Mouse (Mus musculus): ENCODE measurements around the gene 2010003K11Rik. TPM values are rescaled to one million over a fixed set of nuclear protein-coding genes. Genes with fewer than 3 reads are reported as not detected.

Gene 2010003K11Rik
- polyA plus RNA-seq, 1 experiment = not detected

- peaks cover 20% of the 10 kb centered on the region for H3K4me1 ChIP-seq (ENCODE audit: control insufficient read depth, insufficient read depth, low read length)
- TF ChIP-seq CTCF (IDR thresholded peaks at IDR 0.05; ENCODE audit: insufficient read depth, low read depth, low read length) = no peak
- TF ChIP-seq POLR2A (IDR thresholded peaks at IDR 0.05; ENCODE audit: insufficient read depth, low read depth, low read length) = no peak
- no peak overlapping the region for H3K4me3 ChIP-seq (ENCODE audit: insufficient read depth, low read depth, low read length)
- no peak overlapping the region for H3K27ac ChIP-seq (ENCODE audit: insufficient read depth, low read depth, low read length)
- 53% methylated on average over 4 of the region's 4 CpGs for WGBS
Observed at GRCm38 (mm10) chr19:4452525-4452924, 45.9 kb downstream of the 2010003K11Rik start.

- no peak overlapping the region for H3K27ac ChIP-seq (ENCODE audit: insufficient read depth, low read depth, low read length)
- H3K4me3 ChIP-seq (ENCODE audit: insufficient read depth, low read depth, low read length) = no peak overlapping the region
- WGBS = 49% methylated on average over 5 of the region's 5 CpGs
- TF ChIP-seq CTCF (IDR thresholded peaks at IDR 0.05; ENCODE audit: insufficient read depth, low read depth, low read length) (no peak), POLR2A (IDR thresholded peaks at IDR 0.05; ENCODE audit: insufficient read depth, low read depth, low read length) (no peak)
- peaks cover 20% of the 10 kb centered on the region for H3K4me1 ChIP-seq (ENCODE audit: control insufficient read depth, insufficient read depth, low read length)
Observed at GRCm38 (mm10) chr19:4451965-4452364, 46.4 kb downstream of the 2010003K11Rik start.

GRCm38 (mm10) chr19:4451098-4451497 lies 47.3 kb downstream of the 2010003K11Rik start:
- Histone ChIP-seq H3K4me1 (ENCODE audit: control insufficient read depth, insufficient read depth, low read length) (peaks cover 12% of the 10 kb centered on the region), H3K27ac (ENCODE audit: insufficient read depth, low read depth, low read length) (no peak overlapping the region), H3K4me3 (ENCODE audit: insufficient read depth, low read depth, low read length) (no peak overlapping the region)
- whole genome bisulfite sequencing = 62% methylated on average over 8 of the region's 8 CpGs
- TF ChIP-seq CTCF (IDR thresholded peaks at IDR 0.05; ENCODE audit: insufficient read depth, low read depth, low read length) = no peak
- TF ChIP-seq POLR2A (IDR thresholded peaks at IDR 0.05; ENCODE audit: insufficient read depth, low read depth, low read length) = no peak

GRCm38 (mm10) chr19:4450666-4451065 lies 47.7 kb downstream of the 2010003K11Rik start:
- no peak overlapping the region for H3K4me3 ChIP-seq (ENCODE audit: insufficient read depth, low read depth, low read length)
- 80% methylated on average over 5 of the region's 5 CpGs for WGBS
- no peak for TF ChIP-seq POLR2A (IDR thresholded peaks at IDR 0.05; ENCODE audit: insufficient read depth, low read depth, low read length)
- TF ChIP-seq CTCF (IDR thresholded peaks at IDR 0.05; ENCODE audit: insufficient read depth, low read depth, low read length) = no peak

GRCm38 (mm10) chr19:4449230-4449629 lies 49.2 kb downstream of the 2010003K11Rik start:
- 95% methylated on average over 9 of the region's 9 CpGs for WGBS

More at GRCm38 (mm10) chr19:4450666-4451065, 47.7 kb downstream of the 2010003K11Rik start:
- Histone ChIP-seq H3K4me1 (ENCODE audit: control insufficient read depth, insufficient read depth, low read length) (peaks cover 9% of the 10 kb centered on the region), H3K27ac (ENCODE audit: insufficient read depth, low read depth, low read length) (no peak overlapping the region)

GRCm38 (mm10) chr19:4447445-4447844 lies 50.9 kb downstream of the 2010003K11Rik start:
- no peak overlapping the region for H3K4me3 ChIP-seq (ENCODE audit: insufficient read depth, low read depth, low read length)
- WGBS = 86% methylated on average over 9 of the region's 9 CpGs
- H3K27ac ChIP-seq (ENCODE audit: insufficient read depth, low read depth, low read length) = no peak overlapping the region
- TF ChIP-seq CTCF (IDR thresholded peaks at IDR 0.05; ENCODE audit: insufficient read depth, low read depth, low read length) (no peak), POLR2A (IDR thresholded peaks at IDR 0.05; ENCODE audit: insufficient read depth, low read depth, low read length) (no peak)
- H3K4me1 ChIP-seq (ENCODE audit: control insufficient read depth, insufficient read depth, low read length) = no peaks in the 10 kb centered on the region

More at GRCm38 (mm10) chr19:4449230-4449629, 49.2 kb downstream of the 2010003K11Rik start:
- Histone ChIP-seq H3K4me1 (ENCODE audit: control insufficient read depth, insufficient read depth, low read length) (no peaks in the 10 kb centered on the region), H3K4me3 (ENCODE audit: insufficient read depth, low read depth, low read length) (no peak overlapping the region), H3K27ac (ENCODE audit: insufficient read depth, low read depth, low read length) (no peak overlapping the region)
- TF ChIP-seq CTCF (IDR thresholded peaks at IDR 0.05; ENCODE audit: insufficient read depth, low read depth, low read length) (no peak), POLR2A (IDR thresholded peaks at IDR 0.05; ENCODE audit: insufficient read depth, low read depth, low read length) (no peak)

Other genes with a start within 250 kb of the 2010003K11Rik start
- not detected in 2 replicates for gene Ssh3, start 229.4 kb downstream of the 2010003K11Rik start, polyA plus RNA-seq (2012; ENCODE audit: insufficient read depth, insufficient read length, low replicate concordance, missing spikeins)
- not detected in 2 replicates for gene Ankrd13d, start 215.4 kb downstream of the 2010003K11Rik start, polyA plus RNA-seq (2012; ENCODE audit: insufficient read depth, insufficient read length, low replicate concordance, missing spikeins)
- 210 TPM in 1 of 2 replicates, not detected in the other for gene Grk2, start 192.4 kb downstream of the 2010003K11Rik start, polyA plus RNA-seq (2012; ENCODE audit: insufficient read depth, insufficient read length, low replicate concordance, missing spikeins)
- gene Kdm2a, start 100.3 kb downstream of the 2010003K11Rik start, polyA plus RNA-seq (2012; ENCODE audit: insufficient read depth, insufficient read length, low replicate concordance, missing spikeins) = 282 TPM in 1 of 2 replicates, not detected in the other
- gene Rhod, start 59.2 kb downstream of the 2010003K11Rik start, polyA plus RNA-seq (2012; ENCODE audit: insufficient read depth, insufficient read length, low replicate concordance, missing spikeins) = not detected in 2 replicates
- gene Syt12, start 21.1 kb downstream of the 2010003K11Rik start, polyA plus RNA-seq (2012; ENCODE audit: insufficient read depth, insufficient read length, low replicate concordance, missing spikeins) = not detected in 2 replicates
- gene Pcx, start 11.9 kb upstream of the 2010003K11Rik start, polyA plus RNA-seq (2012; ENCODE audit: insufficient read depth, insufficient read length, low replicate concordance, missing spikeins) = not detected in 2 replicates
- not detected in 2 replicates for gene Lrfn4, start 117.1 kb upstream of the 2010003K11Rik start, polyA plus RNA-seq (2012; ENCODE audit: insufficient read depth, insufficient read length, low replicate concordance, missing spikeins)
- not detected in 2 replicates for gene Rce1, start 127.1 kb upstream of the 2010003K11Rik start, polyA plus RNA-seq (2012; ENCODE audit: insufficient read depth, insufficient read length, low replicate concordance, missing spikeins)
- not detected in 2 replicates for gene Gm960, start 200.1 kb upstream of the 2010003K11Rik start, polyA plus RNA-seq (2012; ENCODE audit: insufficient read depth, insufficient read length, low replicate concordance, missing spikeins)
- gene Sptbn2, start 212.6 kb upstream of the 2010003K11Rik start, polyA plus RNA-seq (2012; ENCODE audit: insufficient read depth, insufficient read length, low replicate concordance, missing spikeins) = 60.8 TPM in 1 of 2 replicates, not detected in the other